Mouse (Mus musculus) kidney, adult 2 months (tissue): ENCODE data around the gene Sh3kbp1.

Source experiments
- CTCF ChIP-seq: fragments of 200-500 bp; conservative IDR thresholded peaks from 2 replicates; pipeline ENCODE4 v1.5.1; 2011; ENCODE audit warnings: low read depth, mild to moderate bottlenecking, control low read depth, low read length, moderate library complexity, mixed read lengths; ENCODE audit not compliant: insufficient read depth, insufficient read length
- POLR2A ChIP-seq: fragments of 200-500 bp; IDR thresholded peaks from one replicate; pipeline ENCODE4 v1.6.1; 2011; ENCODE audit warnings: low read depth, low read length, control low read depth

DNA sequence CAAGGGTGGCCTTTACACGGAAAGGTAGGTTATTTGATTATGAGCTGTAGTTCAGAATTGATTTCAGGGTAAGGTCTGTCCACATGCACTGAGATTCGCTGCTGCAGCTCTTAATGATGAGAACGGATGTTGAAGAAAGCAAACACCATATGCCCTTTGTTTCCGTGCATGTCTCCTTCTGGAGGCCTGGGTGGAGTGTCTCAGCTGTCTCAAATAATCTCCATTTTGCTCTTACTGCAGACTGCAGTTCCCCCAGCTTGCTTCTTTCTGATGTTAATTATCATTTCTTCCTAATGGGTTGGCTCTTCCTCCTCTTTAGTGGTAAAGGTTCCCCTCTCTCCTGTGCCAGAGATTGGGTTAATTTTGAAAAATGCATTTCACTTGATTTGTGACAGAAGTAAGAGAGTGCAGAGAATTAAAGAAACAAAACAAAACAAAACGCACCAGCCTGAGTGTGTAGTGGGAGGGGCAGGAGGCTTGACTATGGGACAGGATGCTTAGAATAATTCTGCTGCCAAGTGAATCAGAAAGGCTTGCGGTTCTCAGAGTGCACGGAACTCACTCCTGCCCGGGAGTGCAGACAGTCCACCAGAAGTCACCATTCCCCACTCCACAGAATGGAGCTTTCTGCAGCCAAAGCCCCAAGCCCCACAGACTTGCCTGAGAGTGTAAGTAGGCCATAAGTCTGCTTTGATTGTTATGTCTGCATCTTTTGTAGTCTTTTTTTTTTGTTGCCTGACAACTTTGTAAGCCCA, 81.2 kb downstream of the Sh3kbp1 start:
- no peak for TF ChIP-seq POLR2A
- no peak for TF ChIP-seq CTCF
